Mouse (Mus musculus) forebrain, embryonic 11.5 days (tissue): Measurements from ENCODE around the gene Ushbp1. TPM values are rescaled to one million over a fixed set of nuclear protein-coding genes. Genes with fewer than 3 reads are reported as not detected.
A peak's percentile ranks its signal among the peaks of the same experiment; 100 is the strongest.

Experiments used
- ATAC-seq: fragments of 200-750 bp; cut with Nextera tagmentation; replicated peaks from 2 replicates; pipeline ENCODE4 v1.8.0; 2017; ENCODE audit warnings: moderate TSS enrichment; ENCODE audit not compliant: low FRiP score
- DNase-seq: peaks from one replicate; pipeline ENCODE4 v3.0.0-alpha.2; 2017; ENCODE audit warnings: low spot score
- H3K27ac ChIP-seq: fragments of 300-500 bp; sonication (generic); 2 replicates; pipeline ENCODE4 v1.5.1; 2014; ENCODE audit warnings: low read depth, low read length
- H3K27me3 ChIP-seq: fragments of 300-500 bp; sonication (generic); 2 replicates; pipeline ENCODE4 v1.6.1; 2014; ENCODE audit warnings: mild to moderate bottlenecking, low read length, mixed read lengths; ENCODE audit not compliant: control insufficient read depth, insufficient read depth
- H3K36me3 ChIP-seq: fragments of 300-500 bp; sonication (generic); 2 replicates; pipeline ENCODE4 v1.6.1; 2014; ENCODE audit warnings: mild to moderate bottlenecking, low read length, moderate library complexity, mixed read lengths; ENCODE audit not compliant: control insufficient read depth, insufficient read depth
- H3K4me1 ChIP-seq: fragments of 300-500 bp; sonication (generic); replicated peaks from 2 replicates; pipeline ENCODE4 v1.6.1; 2014; ENCODE audit warnings: low read length, mixed read lengths; ENCODE audit not compliant: control insufficient read depth, insufficient read depth
- H3K4me2 ChIP-seq: fragments of 300-500 bp; sonication (generic); 2 replicates; pipeline ENCODE4 v1.6.1; 2014; ENCODE audit warnings: low read depth, mild to moderate bottlenecking, low read length, moderate library complexity, mixed read lengths; ENCODE audit not compliant: severe bottlenecking
- H3K4me3 ChIP-seq: fragments of 300-500 bp; sonication (generic); 2 replicates; pipeline ENCODE4 v1.5.1; 2014; ENCODE audit warnings: low read depth, low read length
- H3K9ac ChIP-seq: fragments of 300-500 bp; sonication (generic); 2 replicates; pipeline ENCODE4 v1.6.1; 2014; ENCODE audit warnings: low read length
- H3K9me3 ChIP-seq: fragments of 300-500 bp; sonication (generic); 2 replicates; pipeline ENCODE4 v1.6.1; 2016; ENCODE audit warnings: low read length, mixed read lengths; ENCODE audit not compliant: control insufficient read depth
- whole genome bisulfite sequencing: fragments of 180-500 bp; shearing (Covaris S2); extraction: QIAGEN DNeasy Blood & Tissue Kit; methylation state at CpG from one replicate; pipeline ENCODE4 v1.1.7; 2014; 5-methylcytosine and 5-hydroxymethylcytosine counted together
- polyA plus RNA-seq: library from polyadenylated mRNA; unstranded; fragments of >200 nt; fragmentation: Nextera tagmentation; extraction: Ambion mirVana; gene quantifications from 2 replicates; pipeline ENCODE4 v1.2.1, GENCODE M21; 2014

Gene Ushbp1
- polyA plus RNA-seq, 1 experiment from 2014 or later, result 4.2 TPM

DNA sequence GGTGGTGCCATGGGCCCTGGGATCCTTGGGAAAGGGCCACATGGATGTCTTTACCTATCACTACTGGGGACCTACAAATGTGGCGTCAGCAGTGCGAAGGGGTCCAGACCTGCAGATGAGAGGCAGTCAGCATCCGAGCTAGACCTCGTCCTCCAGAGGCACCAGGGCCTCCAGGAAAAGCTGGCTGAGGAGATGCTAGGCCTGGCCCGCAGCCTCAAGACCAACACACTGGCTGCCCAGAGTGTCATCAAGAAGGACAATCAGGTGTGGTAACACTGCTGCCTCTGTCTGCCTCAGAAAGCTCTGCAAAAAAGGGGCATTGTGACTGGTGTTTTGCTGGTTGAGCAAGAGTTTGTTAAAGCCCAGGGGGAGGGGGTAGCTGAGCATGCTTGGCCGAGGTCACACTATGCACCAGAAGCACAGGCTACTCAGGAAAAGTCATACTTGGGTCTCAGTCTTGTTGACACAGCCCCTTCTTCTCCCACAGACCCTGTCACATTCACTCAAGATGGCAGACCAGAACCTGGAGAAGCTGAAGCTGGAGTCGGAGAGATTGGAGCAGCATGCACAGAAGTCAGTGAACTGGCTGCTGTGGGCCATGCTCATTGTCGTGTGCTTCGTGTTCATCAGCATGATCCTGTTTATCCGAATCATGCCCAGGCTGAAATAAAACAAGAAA, 26.4 kb downstream of the Ushbp1 start:
- Histone ChIP-seq H3K9me3 (no peaks in the 10 kb centered on the region), H3K36me3 (no peaks in the 10 kb centered on the region; the same call in 1 of the 2 replicates), H3K4me1 (peaks cover 9% of the 10 kb centered on the region; the same call in 1 of the 2 replicates), H3K27ac (no peak overlapping the region), H3K9ac (no peak overlapping the region), H3K27me3 (no peaks in the 10 kb centered on the region), H3K4me3 (no peak overlapping the region), H3K4me2 (no peak overlapping the region)
- 92% methylated on average over 10 of the region's 10 CpGs for WGBS
- DNase-seq (no peak), ATAC-seq (no peak)

DNA sequence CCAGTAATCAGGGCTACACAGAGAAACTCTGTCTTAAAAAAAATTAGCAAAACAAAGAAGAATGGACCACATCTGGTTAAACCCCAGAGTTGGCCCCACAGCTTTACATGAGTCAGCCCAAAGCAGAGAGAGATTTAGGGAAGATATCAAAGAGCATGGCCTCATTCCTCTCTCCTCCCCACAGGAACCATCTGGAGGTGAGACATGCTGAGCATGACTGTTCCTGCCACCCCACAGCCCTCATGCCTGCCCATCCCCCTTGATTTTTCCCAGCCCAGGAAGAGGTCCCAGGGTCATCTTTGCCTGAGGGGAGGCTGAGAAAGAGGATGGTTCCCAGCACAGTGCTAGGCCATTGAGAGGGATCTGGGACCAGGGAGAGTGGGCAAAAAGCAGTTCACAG, 27.2 kb downstream of the Ushbp1 start:
- Histone ChIP-seq H3K4me3 (no peak overlapping the region), H3K4me2 (no peak overlapping the region), H3K9ac (no peak overlapping the region), H3K4me1 (peaks cover 9% of the 10 kb centered on the region; the same call in 1 of the 2 replicates), H3K36me3 (no peaks in the 10 kb centered on the region; the same call in 1 of the 2 replicates), H3K27ac (no peak overlapping the region), H3K27me3 (no peaks in the 10 kb centered on the region), H3K9me3 (no peaks in the 10 kb centered on the region)
- DNase-seq (no peak), ATAC-seq (no peak)

DNA sequence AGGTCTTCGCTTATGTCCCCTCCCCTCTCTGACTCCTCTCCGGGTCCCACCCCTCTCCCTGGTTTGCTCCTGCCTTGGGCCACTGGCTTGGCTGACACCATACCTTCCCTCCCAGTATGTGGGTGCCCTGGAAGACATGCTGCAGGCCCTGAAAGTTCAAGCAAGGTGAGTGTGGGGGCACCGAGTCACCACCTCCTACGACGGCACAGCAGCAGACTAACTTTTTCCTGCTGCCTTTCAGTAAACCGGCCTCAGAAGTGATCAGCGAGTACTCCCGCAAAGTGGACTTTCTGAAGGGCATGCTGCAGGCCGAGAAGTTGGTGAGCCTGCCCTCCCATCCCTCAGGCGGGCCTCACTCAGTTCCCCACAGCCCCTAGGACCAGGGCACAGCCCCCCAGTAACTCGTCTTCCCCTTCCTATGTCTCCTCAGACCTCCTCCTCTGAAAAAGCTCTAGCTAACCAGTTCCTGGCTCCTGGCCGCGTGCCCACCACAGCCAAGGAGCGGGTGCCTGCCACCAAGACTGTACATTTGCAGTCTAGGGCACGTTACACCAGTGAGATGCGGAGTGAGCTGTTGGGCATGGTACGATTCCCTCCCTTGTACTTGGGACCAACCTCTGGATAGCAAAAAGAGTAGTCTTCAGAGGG, 27.9 kb downstream of the Ushbp1 start:
- Histone ChIP-seq H3K4me2 (peak overlapping the region; percentile 60), H3K4me1 (peaks cover 9% of the 10 kb centered on the region; the same call in 1 of the 2 replicates), H3K9me3 (no peaks in the 10 kb centered on the region), H3K36me3 (no peaks in the 10 kb centered on the region; the same call in 1 of the 2 replicates), H3K9ac (peak overlapping the region; percentile 63), H3K4me3 (peak overlapping the region; percentile 59), H3K27me3 (no peaks in the 10 kb centered on the region), H3K27ac (peak overlapping the region; percentile 39; the same call in 1 of the 2 replicates)
- ATAC-seq, result no peak; the same call in 1 of the 2 replicates
- 61% methylated on average over 17 of the region's 17 CpGs for WGBS
- no peak for DNase-seq

DNA sequence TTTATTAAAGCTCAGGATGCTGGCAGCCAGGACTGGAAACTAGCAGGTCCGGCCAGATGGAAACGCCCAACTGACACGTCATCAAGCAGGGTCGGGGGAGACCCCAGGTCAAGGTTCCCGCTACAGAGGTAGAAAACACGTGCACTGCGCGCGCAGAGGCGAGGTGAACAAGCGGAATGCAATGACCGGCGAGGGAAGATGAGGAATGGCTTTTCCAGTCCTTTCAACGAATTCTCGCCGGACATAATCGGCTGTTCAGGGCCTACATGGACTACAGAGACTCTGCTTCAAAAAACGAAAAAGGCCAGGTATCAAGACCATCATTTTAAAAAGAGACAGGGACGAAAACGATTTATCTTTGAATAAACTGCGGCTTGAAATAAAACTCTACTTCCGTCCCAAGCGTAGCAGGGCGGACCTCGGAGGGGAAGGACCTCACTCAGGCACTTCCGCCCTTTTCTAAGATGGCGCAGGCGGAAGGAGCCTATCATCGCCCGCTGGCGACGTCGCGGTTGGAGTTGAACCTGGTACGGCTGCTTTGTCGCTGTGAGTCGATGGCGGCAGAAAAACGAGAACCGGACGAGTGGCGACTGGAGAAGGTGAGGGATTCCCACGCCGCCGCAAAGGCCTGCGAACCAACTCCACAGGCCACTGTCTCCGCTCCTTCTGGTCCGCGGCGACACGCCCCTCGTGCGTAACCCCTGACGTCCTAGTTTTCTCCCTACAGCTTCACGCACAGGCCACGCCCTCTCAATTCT, 28.7 kb downstream of the Ushbp1 start, which contains the start of gene Use1:
Gene Use1, plus strand, starts transcription at position 78 of the 758 bp plus-strand sequence.
- peak; percentile 80 for ATAC-seq
- Histone ChIP-seq H3K4me3 (peak within 1 kb of the TSS; percentile 59), H3K27me3 (no peaks in the 10 kb centered on the region), H3K9me3 (no peaks in the 10 kb centered on the region), H3K27ac (peak within 1 kb of the TSS; percentile 39), H3K9ac (peak within 1 kb of the TSS; percentile 63), H3K4me2 (peak within 1 kb of the TSS; percentile 60), H3K4me1 (peaks cover 9% of the 10 kb centered on the region; the same call in 1 of the 2 replicates), H3K36me3 (no peaks in the 10 kb centered on the region; the same call in 1 of the 2 replicates)
- under 1% methylated on average over 56 of the region's 56 CpGs for WGBS
- DNase-seq, result peak; percentile 91

DNA sequence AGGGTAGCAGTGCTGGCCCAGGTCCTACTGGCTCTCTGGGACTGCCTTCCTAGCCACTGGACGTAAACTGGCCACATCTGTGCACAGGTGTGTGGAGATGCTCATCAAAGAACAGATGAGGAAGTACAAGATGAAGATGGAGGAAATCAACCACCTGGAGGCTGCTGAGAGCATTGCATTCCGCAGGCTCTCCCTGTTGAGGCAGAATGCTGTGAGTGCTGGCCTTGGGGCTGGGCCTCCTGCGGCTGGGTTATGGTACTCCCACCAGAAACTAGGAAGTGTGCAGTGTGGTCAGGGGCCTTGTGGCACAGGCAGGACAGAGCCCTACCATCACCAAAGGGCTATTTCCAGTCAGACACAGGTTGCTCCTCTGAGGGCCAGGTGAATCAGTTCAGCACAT, 37.6 kb downstream of the Ushbp1 start:
- no peak for DNase-seq
- no peak overlapping the region for H3K4me3 ChIP-seq
- H3K4me1 ChIP-seq, result no peaks in the 10 kb centered on the region
- no peaks in the 10 kb centered on the region for H3K9me3 ChIP-seq
- 87% methylated on average over 3 of the region's 3 CpGs for WGBS
- H3K36me3 ChIP-seq, result peaks cover 5% of the 10 kb centered on the region; the same call in 1 of the 2 replicates
- H3K9ac ChIP-seq, result no peak overlapping the region
- H3K27me3 ChIP-seq, result no peaks in the 10 kb centered on the region
- no peak overlapping the region for H3K4me2 ChIP-seq
- ATAC-seq, result no peak
- no peak overlapping the region for H3K27ac ChIP-seq

DNA sequence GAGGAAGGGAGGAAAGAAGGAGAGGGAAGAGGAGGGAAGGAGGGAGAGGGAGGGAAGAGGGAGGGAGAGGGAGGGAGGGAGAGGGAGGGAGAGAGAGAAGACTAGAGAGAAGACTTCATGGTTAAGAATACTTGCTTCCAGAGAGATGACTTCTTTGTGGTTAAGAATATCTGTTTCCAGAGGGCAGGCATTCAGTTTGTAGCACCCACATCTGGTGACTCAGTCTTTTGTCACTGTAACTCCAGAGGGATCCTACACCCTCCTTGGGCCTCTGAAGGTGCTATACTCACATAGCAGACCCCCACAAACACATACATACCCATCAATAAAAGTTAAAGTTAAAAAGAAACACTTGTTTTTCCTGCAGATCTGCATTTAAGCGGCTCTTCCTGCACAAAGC, 44.1 kb downstream of the Ushbp1 start:
- Histone ChIP-seq H3K4me1 (no peaks in the 10 kb centered on the region), H3K36me3 (peaks cover under 1% of the 10 kb centered on the region; the same call in 1 of the 2 replicates), H3K4me3 (no peak overlapping the region), H3K9ac (no peak overlapping the region), H3K9me3 (no peaks in the 10 kb centered on the region), H3K4me2 (no peak overlapping the region), H3K27ac (no peak overlapping the region), H3K27me3 (no peaks in the 10 kb centered on the region)
- no peak for DNase-seq
- no peak for ATAC-seq
- 85% methylated on average over 1 of the region's 1 CpGs for WGBS

- peaks cover 5% of the 10 kb centered on the region; the same call in 1 of the 2 replicates for H3K36me3 ChIP-seq
- no peak overlapping the region for H3K4me2 ChIP-seq
- H3K27ac ChIP-seq, result no peak overlapping the region
- no peaks in the 10 kb centered on the region for H3K27me3 ChIP-seq
- no peak overlapping the region for H3K4me3 ChIP-seq
- H3K9ac ChIP-seq, result no peak overlapping the region
- H3K4me1 ChIP-seq, result no peaks in the 10 kb centered on the region
- no peaks in the 10 kb centered on the region for H3K9me3 ChIP-seq
- DNase-seq (no peak), ATAC-seq (no peak)
- WGBS, result 84% methylated on average over 3 of the region's 3 CpGs
These were observed 44.5 kb downstream of the Ushbp1 start for GRCm38 (mm10) chr8:71351117-71351516.

DNA sequence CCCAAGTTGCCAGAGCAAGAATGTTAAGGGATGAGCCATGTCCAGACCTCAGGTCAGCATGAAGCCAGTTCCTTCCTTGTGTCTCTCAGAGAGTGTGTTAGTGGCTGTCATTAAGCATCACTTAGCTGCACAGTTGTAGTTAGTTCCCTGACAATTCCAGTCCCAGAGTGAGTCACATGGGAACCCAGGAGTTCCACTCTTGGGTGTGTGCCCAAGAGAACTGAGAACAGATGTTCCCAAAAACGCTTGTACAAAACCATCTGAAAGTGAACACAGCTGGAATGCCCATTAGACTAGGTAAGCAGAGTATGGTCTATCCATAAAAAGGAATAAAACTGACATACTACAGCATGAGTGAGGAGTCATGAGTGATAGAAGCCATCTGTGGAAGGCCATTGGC, 49.0 kb downstream of the Ushbp1 start:
- Histone ChIP-seq H3K4me3 (no peak overlapping the region), H3K4me1 (no peaks in the 10 kb centered on the region), H3K9me3 (no peaks in the 10 kb centered on the region), H3K27me3 (no peaks in the 10 kb centered on the region), H3K36me3 (peaks cover 5% of the 10 kb centered on the region; the same call in 1 of the 2 replicates), H3K27ac (no peak overlapping the region), H3K9ac (no peak overlapping the region), H3K4me2 (no peak overlapping the region)
- WGBS, result 97% methylated on average over 1 of the region's 1 CpGs
- ATAC-seq (no peak), DNase-seq (no peak)
